Mouse (Mus musculus) intestine, embryonic 15.5 days (tissue): ENCODE results near the gene C77080. TPM values are rescaled to one million over a fixed set of nuclear protein-coding genes. Genes with fewer than 3 reads are reported as not detected.
A peak's percentile ranks its signal among the peaks of the same experiment; 100 is the strongest.

ENCODE experiments used
- ATAC-seq: fragments of 200-750 bp; cut with Nextera tagmentation; 2 replicates; pipeline ENCODE4 v1.8.0; 2017; ENCODE audit warnings: moderate TSS enrichment, moderate library complexity
- H3K27ac ChIP-seq: fragments of 300-500 bp; sonication (generic); 2 replicates; pipeline ENCODE4 v1.5.1; 2015; ENCODE audit warnings: mild to moderate bottlenecking, inconsistent platforms
- H3K27me3 ChIP-seq: fragments of 300-500 bp; sonication (generic); replicated peaks from 2 replicates; pipeline ENCODE4 v1.6.1; 2015; ENCODE audit warnings: inconsistent platforms
- H3K36me3 ChIP-seq: fragments of 300-500 bp; sonication (generic); 2 replicates; pipeline ENCODE4 v1.6.1; 2015; ENCODE audit warnings: inconsistent platforms
- H3K4me1 ChIP-seq: fragments of 300-500 bp; sonication (generic); replicated peaks from 2 replicates; pipeline ENCODE4 v1.6.1; 2015; ENCODE audit warnings: inconsistent platforms
- H3K4me2 ChIP-seq: fragments of 300-500 bp; sonication (generic); replicated peaks from 2 replicates; pipeline ENCODE4 v1.6.1; 2015; ENCODE audit warnings: mild to moderate bottlenecking, inconsistent platforms
- H3K4me3 ChIP-seq: fragments of 300-500 bp; sonication (generic); replicated peaks from 2 replicates; pipeline ENCODE4 v1.5.1; 2015; ENCODE audit warnings: inconsistent platforms
- H3K9ac ChIP-seq: fragments of 300-500 bp; sonication (generic); 2 replicates; pipeline ENCODE4 v1.6.1; 2015; ENCODE audit warnings: inconsistent platforms
- H3K9me3 ChIP-seq: fragments of 300-500 bp; sonication (generic); 2 replicates; pipeline ENCODE4 v1.6.1; 2016; ENCODE audit warnings: inconsistent platforms
- WGBS: fragments of 180-500 bp; shearing (Covaris S2); methylation state at CpG from one replicate; pipeline ENCODE4 v1.1.7; 2015; 5-methylcytosine and 5-hydroxymethylcytosine counted together
- polyA plus RNA-seq: library from polyadenylated mRNA; unstranded; fragments of >200 nt; fragmentation: Nextera tagmentation; extraction: Ambion mirVana; gene quantifications from 2 replicates; pipeline ENCODE4 v1.2.1, GENCODE M21; 2015

Gene C77080
- polyA plus RNA-seq, 1 experiment from 2014 or later = 10.3 TPM

GRCm38 (mm10) chr4:129247381-129248242 lies 13.6 kb downstream of the C77080 start:
- peaks cover 13% of the 10 kb centered on the region; the same call in 1 of the 2 replicates for H3K27me3 ChIP-seq
- peak; percentile 11; the same call in 1 of the 2 replicates for ATAC-seq
- H3K27ac ChIP-seq = peak overlapping the region; percentile 94
- peak overlapping the region; percentile 67 for H3K4me3 ChIP-seq
- H3K4me1 ChIP-seq = peaks cover 38% of the 10 kb centered on the region
- H3K9ac ChIP-seq = peak overlapping the region; percentile 81
- no peaks in the 10 kb centered on the region for H3K36me3 ChIP-seq
- peak overlapping the region; percentile 96 for H3K4me2 ChIP-seq
- 9% methylated on average over 24 of the region's 24 CpGs for WGBS
- H3K9me3 ChIP-seq = no peaks in the 10 kb centered on the region

- H3K4me3 ChIP-seq = peak overlapping the region; percentile 67
- H3K27ac ChIP-seq = peak overlapping the region; percentile 94
- no peak for ATAC-seq
- H3K9ac ChIP-seq = peak overlapping the region; percentile 81; the same call in 1 of the 2 replicates
- peaks cover 46% of the 10 kb centered on the region for H3K4me1 ChIP-seq
- 34% methylated on average over 15 of the region's 15 CpGs for WGBS
- H3K9me3 ChIP-seq = no peaks in the 10 kb centered on the region
- H3K27me3 ChIP-seq = peaks cover 13% of the 10 kb centered on the region; the same call in 1 of the 2 replicates
- H3K4me2 ChIP-seq = peak overlapping the region; percentile 96
- H3K36me3 ChIP-seq = no peaks in the 10 kb centered on the region
Measured at GRCm38 (mm10) chr4:129246360-129247301, 14.6 kb downstream of the C77080 start.

GRCm38 (mm10) chr4:129244802-129245201 lies 16.4 kb downstream of the C77080 start:
- Histone ChIP-seq H3K9ac (no peak overlapping the region), H3K4me1 (peaks cover 40% of the 10 kb centered on the region), H3K36me3 (no peaks in the 10 kb centered on the region), H3K4me2 (0 out of 2 replicates have a peak overlapping the region, but pooled peaks have one; percentile 17), H3K27me3 (peaks cover 13% of the 10 kb centered on the region; the same call in 1 of the 2 replicates), H3K4me3 (no peak overlapping the region), H3K27ac (0 out of 2 replicates have a peak overlapping the region, but pooled peaks have one; percentile 9), H3K9me3 (no peaks in the 10 kb centered on the region)
- no peak for ATAC-seq
- 44% methylated on average over 4 of the region's 4 CpGs for WGBS

GRCm38 (mm10) chr4:129242761-129243160 lies 18.4 kb downstream of the C77080 start:
- H3K4me1 ChIP-seq = peaks cover 43% of the 10 kb centered on the region
- ATAC-seq = no peak
- H3K4me3 ChIP-seq = no peak overlapping the region
- H3K9ac ChIP-seq = peak overlapping the region; percentile 2; the same call in 1 of the 2 replicates
- no peak overlapping the region for H3K4me2 ChIP-seq
- H3K27me3 ChIP-seq = peaks cover 3% of the 10 kb centered on the region; the same call in 1 of the 2 replicates
- no peaks in the 10 kb centered on the region for H3K36me3 ChIP-seq
- WGBS = 37% methylated on average over 4 of the region's 4 CpGs
- H3K9me3 ChIP-seq = no peaks in the 10 kb centered on the region
- H3K27ac ChIP-seq = peak overlapping the region; percentile 60; the same call in 1 of the 2 replicates

- H3K9ac ChIP-seq = peak overlapping the region; percentile 2; the same call in 1 of the 2 replicates
- ATAC-seq = no peak
- no peaks in the 10 kb centered on the region for H3K27me3 ChIP-seq
- 43% methylated on average over 4 of the region's 4 CpGs for whole genome bisulfite sequencing
- peaks cover 45% of the 10 kb centered on the region for H3K4me1 ChIP-seq
- H3K4me3 ChIP-seq = no peak overlapping the region
- H3K4me2 ChIP-seq = no peak overlapping the region
- H3K9me3 ChIP-seq = no peaks in the 10 kb centered on the region
- H3K27ac ChIP-seq = peak overlapping the region; percentile 60; the same call in 1 of the 2 replicates
- no peaks in the 10 kb centered on the region for H3K36me3 ChIP-seq
Measured at GRCm38 (mm10) chr4:129242327-129242726, 18.9 kb downstream of the C77080 start.

- Histone ChIP-seq H3K27me3 (no peaks in the 10 kb centered on the region), H3K4me3 (no peak overlapping the region), H3K4me2 (no peak overlapping the region), H3K4me1 (peaks cover 50% of the 10 kb centered on the region), H3K9me3 (no peaks in the 10 kb centered on the region), H3K9ac (0 out of 2 replicates have a peak overlapping the region, but pooled peaks have one; percentile 2), H3K27ac (no peak overlapping the region), H3K36me3 (no peaks in the 10 kb centered on the region)
- 48% methylated on average over 7 of the region's 7 CpGs for whole genome bisulfite sequencing
- ATAC-seq = no peak
Measured at GRCm38 (mm10) chr4:129241898-129242297, 19.3 kb downstream of the C77080 start.

GRCm38 (mm10) chr4:129239075-129239474 lies 22.1 kb downstream of the C77080 start:
- Histone ChIP-seq H3K4me3 (peak overlapping the region; percentile 75), H3K9me3 (no peaks in the 10 kb centered on the region), H3K4me2 (peak overlapping the region; percentile 95), H3K9ac (peak overlapping the region; percentile 58), H3K27ac (peak overlapping the region; percentile 78; the same call in 1 of the 2 replicates), H3K4me1 (peaks cover 64% of the 10 kb centered on the region), H3K36me3 (no peaks in the 10 kb centered on the region), H3K27me3 (no peaks in the 10 kb centered on the region)
- peak; percentile 88 for ATAC-seq
- WGBS = under 1% methylated on average over 28 of the region's 29 CpGs

GRCm38 (mm10) chr4:129238579-129239016 lies 22.6 kb downstream of the C77080 start:
- WGBS = under 1% methylated on average over 23 of the region's 23 CpGs
- Histone ChIP-seq H3K36me3 (no peaks in the 10 kb centered on the region), H3K9me3 (no peaks in the 10 kb centered on the region), H3K4me3 (peak overlapping the region; percentile 75), H3K27me3 (no peaks in the 10 kb centered on the region), H3K4me2 (peak overlapping the region; percentile 95), H3K27ac (peak overlapping the region; percentile 78; the same call in 1 of the 2 replicates), H3K9ac (peak overlapping the region; percentile 58), H3K4me1 (peaks cover 64% of the 10 kb centered on the region)
- peak; percentile 14 for ATAC-seq

- no peaks in the 10 kb centered on the region for H3K9me3 ChIP-seq
- H3K4me1 ChIP-seq = peaks cover 65% of the 10 kb centered on the region
- H3K4me2 ChIP-seq = peak overlapping the region; percentile 95
- ATAC-seq = no peak
- peak overlapping the region; percentile 75 for H3K4me3 ChIP-seq
- H3K27ac ChIP-seq = peak overlapping the region; percentile 78
- H3K36me3 ChIP-seq = no peaks in the 10 kb centered on the region
- peak overlapping the region; percentile 58 for H3K9ac ChIP-seq
- WGBS = 8% methylated on average over 21 of the region's 21 CpGs
- no peaks in the 10 kb centered on the region for H3K27me3 ChIP-seq
Measured at GRCm38 (mm10) chr4:129237843-129238441, 23.3 kb downstream of the C77080 start.

GRCm38 (mm10) chr4:129236236-129236813 lies 24.9 kb downstream of the C77080 start:
- Histone ChIP-seq H3K4me1 (peaks cover 65% of the 10 kb centered on the region), H3K4me3 (no peak overlapping the region)

GRCm38 (mm10) chr4:129235147-129235546 lies 26.1 kb downstream of the C77080 start:
- ATAC-seq = no peak
- peak overlapping the region; percentile 78 for H3K27ac ChIP-seq
- no peaks in the 10 kb centered on the region for H3K9me3 ChIP-seq
- H3K36me3 ChIP-seq = no peaks in the 10 kb centered on the region
- H3K4me2 ChIP-seq = 0 out of 2 replicates have a peak overlapping the region, but pooled peaks have one; percentile 1
- H3K4me3 ChIP-seq = no peak overlapping the region
- H3K4me1 ChIP-seq = peaks cover 69% of the 10 kb centered on the region
- no peak overlapping the region for H3K9ac ChIP-seq
- WGBS = 66% methylated on average over 3 of the region's 3 CpGs
- no peaks in the 10 kb centered on the region for H3K27me3 ChIP-seq

More at GRCm38 (mm10) chr4:129236236-129236813, 24.9 kb downstream of the C77080 start:
- WGBS = 62% methylated on average over 8 of the region's 8 CpGs
- no peak overlapping the region for H3K9ac ChIP-seq
- no peaks in the 10 kb centered on the region for H3K9me3 ChIP-seq
- no peaks in the 10 kb centered on the region for H3K36me3 ChIP-seq
- H3K27me3 ChIP-seq = no peaks in the 10 kb centered on the region
- H3K4me2 ChIP-seq = peak overlapping the region; percentile 95; the same call in 1 of the 2 replicates
- H3K27ac ChIP-seq = peak overlapping the region; percentile 78
- ATAC-seq = no peak
